Mouse (Mus musculus): Measurements from ENCODE around the gene Acap1.

DNA sequence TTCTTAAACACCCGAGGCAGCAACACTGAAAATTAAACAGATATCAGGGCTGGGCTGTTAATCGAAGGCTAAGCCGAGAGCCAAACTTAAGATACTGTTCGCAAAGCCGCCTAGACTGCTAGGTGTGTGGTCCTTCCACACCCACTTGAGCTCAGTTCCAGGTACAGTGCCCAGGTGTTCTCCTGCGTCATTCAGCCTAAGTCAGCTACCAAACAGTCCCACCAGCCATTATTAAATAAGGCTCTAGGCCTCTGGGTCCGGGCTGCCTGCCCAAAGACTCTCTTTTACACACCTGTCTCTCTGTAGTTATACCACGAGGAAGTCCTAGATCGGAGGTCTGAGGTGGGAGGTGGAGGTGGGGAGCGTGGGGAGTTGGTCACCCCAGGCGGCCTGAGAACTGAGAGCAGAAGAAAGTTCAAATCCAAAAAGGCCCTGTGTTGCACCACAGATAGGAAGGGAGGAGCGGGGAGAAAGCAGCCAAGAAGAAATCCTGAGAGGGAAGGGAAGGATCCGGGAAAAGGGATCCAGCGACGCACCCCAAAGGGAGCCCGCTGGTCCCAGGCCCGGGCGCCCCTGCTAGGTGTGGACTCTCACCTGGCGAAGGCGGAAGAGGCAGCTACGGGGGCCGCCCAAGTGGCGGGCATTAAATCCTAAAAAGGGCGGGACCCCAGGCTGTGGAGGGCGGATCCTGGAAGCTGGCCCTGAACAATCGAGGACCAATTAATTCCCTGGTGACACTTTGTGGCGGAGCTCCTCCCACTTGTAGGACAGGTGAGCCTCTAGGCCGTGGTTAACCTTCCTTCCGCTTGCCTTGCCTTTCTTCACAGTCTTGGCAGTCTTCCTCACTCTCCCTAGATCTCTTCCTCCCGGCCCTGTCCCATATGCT is 37.0 kb downstream of the Acap1 start, which contains the start of gene Tnk1:
- TF ChIP-seq CTCF (IDR thresholded peaks at IDR 0.05; ENCODE audit: extremely low read depth, insufficient read length, insufficient replicate concordance, low read depth, low read length) (no peak), POLR2A (IDR thresholded peaks at IDR 0.05; ENCODE audit: low read depth, low read length) (peak; percentile 79; the same call in 1 of the 2 replicates)
